Mouse (Mus musculus) megakaryocyte, adult 5-6 weeks (primary cell): ENCODE measurements around the gene Lpo. TPM values are rescaled to one million over a fixed set of nuclear protein-coding genes. Genes with fewer than 3 reads are reported as not detected.

ENCODE experiments used
- ATAC-seq: 2 replicates; pipeline ENCODE4 v1.8.0; 2016; ENCODE audit warnings: mild to moderate bottlenecking, inconsistent platforms; ENCODE audit not compliant: poor library complexity, severe bottlenecking
- total RNA-seq, 2 experiments: library from RNA; stranded (forward) in 1 of 2; stranded (reverse) in 1 of 2; fragments of 153-499, 151-499 nt in 1 of 2; fragments of 221-1000, 200-1000 nt in 1 of 2; gene quantifications; 2 replicates each; pipeline versions ENCODE4 v1.2.3 to v1.2.4; 2015 to 2017

The Lpo gene
- total RNA-seq, 2 experiments from 2014 or later = not detected

DNA sequence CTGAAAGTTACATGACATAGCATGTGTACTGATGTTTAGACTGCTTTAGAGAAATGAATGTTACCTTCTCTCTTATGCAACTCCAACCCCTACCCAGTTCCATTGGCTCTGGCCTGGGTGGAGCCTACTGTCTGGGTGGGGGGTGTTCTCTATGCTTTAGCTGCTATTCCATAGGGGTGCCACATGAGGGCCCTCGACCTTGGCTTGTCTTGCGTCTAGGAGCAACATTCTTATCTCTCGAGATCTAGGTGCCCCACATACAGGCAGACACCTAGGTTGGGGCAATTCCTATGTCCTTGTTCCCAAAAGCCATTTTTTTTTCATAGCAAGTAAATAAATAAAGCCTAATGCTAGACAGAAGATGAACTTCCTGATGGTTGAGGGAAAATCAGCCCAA, 68.5 kb downstream of the Lpo start:
- peak; percentile 12 for ATAC-seq

DNA sequence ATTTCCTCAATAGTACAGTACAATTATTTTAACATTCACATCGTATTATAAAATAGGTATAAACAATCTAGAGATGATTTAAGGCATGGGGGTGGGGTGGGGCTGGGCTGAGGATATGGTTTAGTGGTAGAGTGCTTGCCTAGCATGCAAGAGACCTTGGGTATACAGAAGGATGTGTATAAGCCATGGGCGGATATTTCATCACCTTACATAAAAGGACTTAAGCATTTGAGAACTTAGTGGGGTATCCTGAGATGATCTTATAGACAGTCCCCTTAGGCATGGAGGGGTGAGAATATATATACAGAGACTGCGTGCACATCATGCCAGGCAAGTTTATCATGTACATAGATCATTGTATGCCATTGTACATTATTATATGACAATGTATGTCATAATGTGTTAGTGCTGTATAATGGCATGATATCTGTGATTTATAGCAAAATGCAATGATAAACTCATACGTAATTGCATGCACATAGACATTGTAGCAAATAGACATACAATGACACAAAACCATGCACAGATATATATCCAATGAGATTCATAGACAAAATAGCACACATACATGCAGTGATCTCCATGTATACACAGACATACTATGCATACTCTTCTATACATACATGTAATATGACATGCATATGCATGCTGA, 69.0 kb downstream of the Lpo start:
- no peak for ATAC-seq

DNA sequence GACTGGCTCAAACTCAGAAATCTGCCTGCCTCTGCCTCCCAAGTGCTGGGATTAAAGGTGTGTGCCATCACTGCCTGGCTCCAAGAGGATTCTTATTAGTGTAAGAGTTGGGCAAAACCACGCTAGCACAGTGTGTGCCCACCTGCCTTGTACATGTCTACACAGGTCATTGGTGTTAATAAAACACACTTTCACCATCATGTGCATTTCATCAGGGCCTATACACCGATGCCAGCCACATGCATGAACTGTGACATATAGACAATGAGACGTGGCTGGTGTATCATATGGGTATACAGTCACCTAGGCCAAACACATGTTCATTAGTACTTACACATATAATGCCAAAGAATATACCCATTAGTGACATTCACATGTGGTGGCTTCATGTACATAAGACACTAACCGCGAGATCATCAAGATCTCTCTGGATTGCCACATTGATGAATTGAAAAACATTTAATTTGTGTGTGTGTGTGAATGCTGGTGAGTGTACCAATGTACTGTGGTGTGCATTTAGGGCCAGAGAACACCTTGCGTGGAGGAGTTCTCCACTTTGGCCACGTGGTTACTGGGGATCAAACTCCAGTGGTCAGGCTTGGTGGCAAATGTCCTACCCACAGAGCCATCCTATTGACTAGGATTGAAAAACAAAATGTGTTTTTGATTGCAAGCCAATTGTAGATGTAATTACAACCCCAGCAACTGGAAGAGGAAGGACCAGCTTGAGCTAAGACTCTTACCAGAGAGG, 69.8 kb downstream of the Lpo start:
- no peak for ATAC-seq

DNA sequence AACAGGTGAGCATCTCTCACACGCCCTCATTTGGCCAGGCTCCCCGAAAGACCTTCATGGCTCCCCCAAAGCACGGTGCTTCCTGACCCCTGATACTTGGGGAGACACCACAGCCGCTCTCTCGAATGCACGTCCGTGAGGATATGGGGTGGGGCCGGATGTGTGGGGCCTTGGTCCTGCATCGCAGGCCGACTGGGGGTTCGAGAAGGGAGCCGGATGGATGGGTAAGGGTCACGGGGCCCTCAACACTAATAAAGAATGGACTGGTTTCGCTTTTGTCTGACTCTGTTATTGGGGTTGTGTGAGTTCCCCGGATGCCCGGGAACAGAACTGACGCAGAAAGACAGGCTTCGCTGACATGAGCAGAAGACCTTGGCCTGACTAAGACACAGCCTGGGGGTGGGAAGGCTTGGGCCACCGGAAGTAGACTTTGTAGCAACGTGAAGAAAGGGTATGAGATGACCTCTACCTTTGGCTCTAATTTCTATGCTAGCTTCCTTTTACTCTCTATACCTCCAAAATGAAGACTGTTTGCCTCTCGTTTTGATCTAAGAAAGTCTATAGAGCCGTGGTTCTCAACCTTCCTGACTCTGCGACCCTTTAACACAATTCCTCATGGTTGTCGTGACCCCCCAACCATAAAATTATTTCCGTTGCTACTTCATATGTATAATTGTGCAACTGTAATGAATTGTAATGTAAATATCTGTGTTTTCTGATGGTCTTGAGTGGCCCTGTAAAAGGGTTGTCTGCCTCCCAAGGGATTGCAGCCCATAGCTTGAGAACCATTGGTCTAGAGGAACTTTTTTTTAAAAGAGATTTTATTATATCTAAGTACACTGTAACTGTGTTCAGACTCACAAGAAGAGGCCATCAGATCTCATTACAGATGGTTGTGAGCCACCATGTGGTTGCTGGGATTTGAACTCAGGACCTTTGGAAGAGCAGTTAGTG, 70.8 kb downstream of the Lpo start:
- no peak for ATAC-seq

Other genes starting within 250 kb of the Lpo start
- 14.6 and 18.2 TPM in 2 replicates for gene Mtmr4, start 236.1 kb downstream of the Lpo start, total RNA-seq (2015)
- 25.9 and 28.1 TPM in 2 replicates for gene Mtmr4, start 236.1 kb downstream of the Lpo start, total RNA-seq (2017)
- 0.09 TPM in 1 of 2 replicates, not detected in the other for gene Hsf5, start 211.1 kb downstream of the Lpo start, total RNA-seq (2015)
- gene Hsf5, start 211.1 kb downstream of the Lpo start, total RNA-seq (2017) = 0.07 TPM in 1 of 2 replicates, not detected in the other
- 3.3 and 4.0 TPM in 2 replicates for gene Rnf43, start 165.6 kb downstream of the Lpo start, total RNA-seq (2015)
- gene Rnf43, start 165.6 kb downstream of the Lpo start, total RNA-seq (2017) = 3.4 and 8.6 TPM in 2 replicates
- gene Supt4a, start 90.7 kb downstream of the Lpo start, total RNA-seq (2015) = 200 and 205 TPM in 2 replicates
- gene Supt4a, start 90.7 kb downstream of the Lpo start, total RNA-seq (2017) = 58.9 and 59.0 TPM in 2 replicates
- gene Tspoap1, start 67.7 kb downstream of the Lpo start, total RNA-seq (2015) = 5.4 and 8.0 TPM in 2 replicates
- gene Tspoap1, start 67.7 kb downstream of the Lpo start, total RNA-seq (2017) = 6.1 and 8.6 TPM in 2 replicates
- gene Mpo, start 34.7 kb downstream of the Lpo start, total RNA-seq (2015) = 284 and 331 TPM in 2 replicates
- gene Mpo, start 34.7 kb downstream of the Lpo start, total RNA-seq (2017) = 235 and 273 TPM in 2 replicates
- gene Mks1, start 24.9 kb upstream of the Lpo start, total RNA-seq (2015) = 2.8 and 4.8 TPM in 2 replicates
- gene Mks1, start 24.9 kb upstream of the Lpo start, total RNA-seq (2017) = 2.6 and 5.0 TPM in 2 replicates
- 2.9 and 6.0 TPM in 2 replicates for gene Epx, start 47.2 kb upstream of the Lpo start, total RNA-seq (2015)
- gene Epx, start 47.2 kb upstream of the Lpo start, total RNA-seq (2017) = 16.3 and 19.6 TPM in 2 replicates
- gene Olfr462, start 64.0 kb upstream of the Lpo start, total RNA-seq (2015) = not detected in 2 replicates
- gene Olfr462, start 64.0 kb upstream of the Lpo start, total RNA-seq (2017) = not detected in 2 replicates
- gene Olfr463, start 69.1 kb upstream of the Lpo start, total RNA-seq (2015) = not detected in 2 replicates
- gene Olfr463, start 69.1 kb upstream of the Lpo start, total RNA-seq (2017) = not detected in 2 replicates
- gene Olfr464, start 92.7 kb upstream of the Lpo start, total RNA-seq (2015) = not detected in 2 replicates
- not detected in 2 replicates for gene Olfr464, start 92.7 kb upstream of the Lpo start, total RNA-seq (2017)
- gene Dynll2, start 159.2 kb upstream of the Lpo start, total RNA-seq (2015) = 6.8 and 8.1 TPM in 2 replicates
- 4.4 and 8.8 TPM in 2 replicates for gene Dynll2, start 159.2 kb upstream of the Lpo start, total RNA-seq (2017)
- 146 and 156 TPM in 2 replicates for gene Srsf1, start 219.1 kb upstream of the Lpo start, total RNA-seq (2015)
- gene Srsf1, start 219.1 kb upstream of the Lpo start, total RNA-seq (2017) = 369 and 388 TPM in 2 replicates
- gene Vezf1, start 240.0 kb upstream of the Lpo start, total RNA-seq (2015) = 46.4 and 55.3 TPM in 2 replicates
- 22.6 and 25.0 TPM in 2 replicates for gene Vezf1, start 240.0 kb upstream of the Lpo start, total RNA-seq (2017)